Mouse (Mus musculus): ENCODE results near the gene Atp8a1. TPM values are rescaled to one million over a fixed set of nuclear protein-coding genes. Genes with fewer than 3 reads are reported as not detected.

Atp8a1 gene
- total RNA-seq, 2 experiments from 2014 or later: 170 to 193 TPM

DNA sequence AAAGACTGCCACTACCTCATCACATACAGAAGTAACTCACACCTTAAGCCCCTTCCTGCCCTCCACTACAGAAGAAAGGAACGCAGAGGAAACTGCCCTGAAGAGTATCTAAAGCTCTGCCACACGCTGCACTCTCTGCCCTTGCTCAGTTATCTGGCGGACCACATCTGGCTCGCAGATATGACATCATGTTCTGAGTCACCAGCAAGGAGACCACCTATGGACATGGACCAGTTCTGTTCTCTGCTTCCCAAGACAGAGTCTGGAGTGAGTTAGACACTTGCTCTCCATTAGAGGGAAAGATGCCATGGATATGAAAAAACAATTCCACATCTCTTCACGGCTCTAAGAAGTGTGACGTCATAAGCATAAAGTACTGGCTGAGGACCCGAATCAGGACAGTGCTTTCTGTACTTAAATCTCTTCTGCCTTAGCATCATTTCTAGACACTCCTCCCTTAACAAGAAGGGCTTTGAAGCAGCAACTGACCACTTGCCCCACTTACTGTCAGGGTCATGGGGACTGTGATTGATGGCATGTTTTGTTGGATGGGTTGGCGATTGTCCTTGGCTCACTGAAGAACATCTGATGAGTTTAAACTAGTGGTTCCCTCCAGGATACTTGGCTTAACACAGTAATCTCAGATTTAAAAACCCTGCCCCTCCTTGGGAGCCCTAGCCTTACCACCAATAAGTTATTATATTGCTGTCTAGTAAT is 206.5 kb downstream of the Atp8a1 start:
- DNase-seq (ENCODE audit: low spot score in 2 of 2): no peak

GRCm38 (mm10) chr5:67634339-67634738 is 212.9 kb downstream of the Atp8a1 start:
- DNase-seq (ENCODE audit: low spot score in 2 of 2): no peak

DNA sequence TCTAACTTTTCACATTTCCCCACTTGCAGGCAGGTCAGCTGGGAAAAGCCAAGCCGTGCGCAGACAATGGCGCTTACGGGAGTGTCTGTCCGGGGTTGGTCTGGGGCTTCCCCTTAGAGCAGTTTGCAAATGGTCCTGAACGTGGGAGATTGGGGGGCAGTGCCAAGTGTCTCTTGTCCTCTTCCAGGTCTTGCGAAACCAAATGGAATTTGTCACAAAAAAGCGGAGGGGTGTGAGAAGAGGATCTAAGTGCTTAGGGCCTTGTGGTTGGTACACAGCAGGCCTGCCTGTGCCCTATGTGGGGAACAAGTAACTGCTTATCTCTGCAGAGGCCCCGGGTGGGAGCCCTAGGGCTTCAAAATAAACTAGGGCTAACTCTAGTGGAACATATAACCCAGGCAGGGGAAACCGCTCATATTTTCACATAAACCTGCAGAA is 213.4 kb downstream of the Atp8a1 start:
- no peak for DNase-seq (ENCODE audit: low spot score in 2 of 2)

- DNase-seq (ENCODE audit: low spot score in 2 of 2): no peak
Measured at GRCm38 (mm10) chr5:67633138-67633782, 214.0 kb downstream of the Atp8a1 start.

DNA sequence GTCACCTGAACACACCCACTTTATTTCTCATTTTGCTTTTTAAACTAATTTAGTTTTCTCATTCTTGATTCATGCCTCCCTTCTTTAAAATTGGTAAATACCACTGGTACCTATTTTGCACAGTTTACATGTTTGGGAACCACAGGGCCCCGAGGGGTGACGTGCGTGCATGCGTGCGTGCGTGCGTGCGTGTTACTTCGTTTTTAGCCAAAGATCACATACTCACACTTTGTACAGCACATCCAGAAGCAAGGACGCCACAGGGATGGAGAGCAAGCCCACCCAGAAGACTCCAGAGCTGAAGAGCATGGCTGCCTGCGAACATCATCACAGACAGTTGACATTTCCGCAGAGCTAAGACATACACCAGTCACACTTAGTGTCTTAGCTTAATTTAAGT is 216.0 kb downstream of the Atp8a1 start:
- DNase-seq (ENCODE audit: low spot score in 2 of 2): no peak

- DNase-seq (ENCODE audit: low spot score in 2 of 2): no peak
Measured at GRCm38 (mm10) chr5:67629861-67630260, 217.4 kb downstream of the Atp8a1 start.

- no peak for DNase-seq (ENCODE audit: low spot score in 2 of 2)
Measured at GRCm38 (mm10) chr5:67629440-67629839, 217.8 kb downstream of the Atp8a1 start.

GRCm38 (mm10) chr5:67628180-67628940 is 218.9 kb downstream of the Atp8a1 start:
- DNase-seq (ENCODE audit: low spot score in 2 of 2): no peak

DNA sequence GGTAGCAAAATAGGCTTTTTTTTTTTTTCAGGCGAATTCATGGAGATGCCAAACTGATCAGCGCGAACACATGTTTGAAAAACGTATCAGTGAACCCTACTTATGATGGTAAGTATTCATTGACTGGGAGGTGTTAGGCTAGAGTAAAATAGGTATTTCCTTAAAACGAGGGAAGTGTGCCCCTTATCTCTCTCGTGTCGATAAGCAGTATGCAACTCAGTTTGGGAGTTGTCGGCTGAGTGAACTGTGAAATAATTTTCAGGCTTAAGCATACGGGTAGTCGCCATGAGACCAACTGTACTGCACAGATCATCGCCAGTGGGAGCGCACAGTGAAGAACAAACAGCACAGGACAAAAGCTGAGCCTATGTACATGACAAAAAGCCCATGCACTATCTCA is 226.0 kb downstream of the Atp8a1 start:
- DNase-seq (ENCODE audit: low spot score in 2 of 2): no peak

DNA sequence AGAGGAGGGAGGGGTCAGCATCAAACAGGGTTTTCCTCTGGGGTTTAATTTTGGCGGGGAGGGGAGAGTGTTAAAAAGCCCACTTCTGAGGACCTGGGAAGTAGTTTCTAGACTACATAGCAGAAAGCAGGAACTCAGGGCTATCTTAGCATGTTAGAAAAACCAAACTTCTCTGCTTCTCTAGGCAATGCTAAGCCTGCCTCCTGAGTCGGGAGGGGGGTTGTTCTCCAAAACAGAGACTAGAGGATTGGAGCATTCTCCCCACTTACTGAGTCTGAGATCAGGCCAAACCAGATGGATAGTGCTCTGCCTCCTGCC is 237.8 kb downstream of the Atp8a1 start:
- no peak for DNase-seq (ENCODE audit: low spot score in 2 of 2)

DNA sequence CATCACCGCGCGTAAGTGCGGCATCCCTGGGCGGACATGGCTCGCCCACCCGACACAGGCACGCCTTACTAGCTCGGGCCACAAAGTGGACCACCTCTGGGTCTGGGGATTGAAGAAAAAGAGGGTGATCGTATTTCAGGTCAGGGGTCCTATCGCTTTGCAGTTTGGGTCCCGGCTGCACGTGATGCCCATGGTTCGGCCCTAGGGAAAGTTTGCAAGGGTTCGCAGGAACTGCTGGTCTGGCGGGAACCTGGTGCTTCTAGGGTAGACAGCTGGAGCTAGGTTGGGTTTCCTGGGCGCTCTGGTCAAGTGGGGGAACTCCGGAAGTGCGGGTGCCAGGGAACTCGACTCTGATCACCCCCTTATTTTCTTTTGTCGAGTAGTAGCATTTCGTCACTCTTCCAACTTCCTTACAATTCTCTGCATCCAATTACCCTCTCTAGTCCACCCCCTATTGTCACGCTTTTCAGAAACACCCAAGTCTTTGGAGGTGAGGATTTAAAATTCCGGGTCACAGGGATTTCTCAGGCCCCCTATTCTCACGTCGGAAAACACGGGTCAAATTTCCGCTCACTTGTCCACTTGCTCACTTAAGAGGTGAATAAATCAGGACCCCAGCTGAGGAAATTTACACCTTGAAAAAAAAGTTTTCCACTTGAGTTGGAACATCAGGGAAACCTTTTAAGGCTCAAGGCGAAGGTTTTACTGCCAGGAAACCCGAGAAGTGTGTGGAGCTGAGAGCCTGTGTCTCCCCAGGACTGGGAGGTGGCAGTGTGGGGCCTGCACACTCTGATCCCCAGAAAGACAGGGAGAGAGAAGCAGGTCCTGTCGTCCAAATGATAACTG is 238.3 kb downstream of the Atp8a1 start:
- DNase-seq (ENCODE audit: low spot score in 2 of 2): no peak

- DNase-seq (ENCODE audit: low spot score in 2 of 2): no peak
Measured at GRCm38 (mm10) chr5:67607804-67608673, 239.2 kb downstream of the Atp8a1 start, which contains the start of gene Shisa3. Shisa3 (plus strand) TSS chr5:67607882.

- no peak for DNase-seq (ENCODE audit: low spot score in 2 of 2)
Measured at GRCm38 (mm10) chr5:67606916-67607803, 240.1 kb downstream of the Atp8a1 start.

DNA sequence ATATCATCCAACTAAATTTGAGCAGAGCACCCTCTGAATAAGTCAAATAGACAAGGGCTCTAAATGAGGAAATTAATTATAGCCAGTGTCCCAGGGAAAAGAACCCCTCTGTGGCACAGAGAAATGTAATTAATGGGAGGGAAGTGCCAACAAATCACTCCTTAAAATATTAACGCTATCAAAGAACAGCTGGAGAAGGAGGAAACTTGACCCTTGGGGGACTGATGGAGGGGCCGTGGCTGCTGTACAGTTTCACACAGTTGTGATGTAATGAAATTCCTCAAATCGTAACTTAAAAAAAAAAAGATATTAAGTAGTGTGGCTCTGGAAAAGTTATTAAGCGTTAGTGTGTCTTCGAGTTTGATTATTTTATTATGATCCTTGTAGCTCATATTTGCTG is 241.3 kb downstream of the Atp8a1 start:
- DNase-seq (ENCODE audit: low spot score in 2 of 2): no peak

GRCm38 (mm10) chr5:67599935-67600334 is 247.3 kb downstream of the Atp8a1 start:
- DNase-seq (ENCODE audit: low spot score in 2 of 2): no peak

- no peak for DNase-seq (ENCODE audit: low spot score in 2 of 2)
Measured at GRCm38 (mm10) chr5:67595629-67596028, 251.6 kb downstream of the Atp8a1 start.

DNA sequence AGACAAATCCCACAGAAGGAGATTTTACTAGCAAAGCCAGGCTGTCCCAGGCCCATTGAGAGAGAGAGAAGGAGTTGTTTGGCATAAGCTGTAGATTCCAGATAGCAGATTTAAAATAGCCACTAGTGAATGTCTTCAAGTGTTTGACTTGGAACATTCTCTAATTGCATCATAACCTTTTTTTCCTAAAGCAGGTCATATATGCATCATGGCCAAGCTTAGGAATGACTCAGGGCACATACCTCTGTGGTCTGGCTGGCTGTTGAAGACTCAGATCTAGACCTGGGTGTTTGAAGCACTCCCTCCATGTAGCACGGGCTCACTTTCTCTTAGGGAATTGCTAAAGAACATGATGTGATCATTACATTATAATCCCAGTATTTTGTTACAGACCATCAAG is 252.2 kb downstream of the Atp8a1 start:
- no peak for DNase-seq (ENCODE audit: low spot score in 2 of 2)

- DNase-seq (ENCODE audit: low spot score in 2 of 2): peak in 1 of 2 experiments; percentile 34
Measured at GRCm38 (mm10) chr5:67579725-67580633, 267.3 kb downstream of the Atp8a1 start.

All from layer of hippocampus, adult 18-20 months (tissue).